Mouse (Mus musculus): ENCODE results near the gene Sf3a3. TPM values are rescaled to one million over a fixed set of nuclear protein-coding genes. Genes with fewer than 3 reads are reported as not detected.

The Sf3a3 gene
- polyA plus RNA-seq, 1 experiment from 2014 or later, result 91.3 TPM

DNA sequence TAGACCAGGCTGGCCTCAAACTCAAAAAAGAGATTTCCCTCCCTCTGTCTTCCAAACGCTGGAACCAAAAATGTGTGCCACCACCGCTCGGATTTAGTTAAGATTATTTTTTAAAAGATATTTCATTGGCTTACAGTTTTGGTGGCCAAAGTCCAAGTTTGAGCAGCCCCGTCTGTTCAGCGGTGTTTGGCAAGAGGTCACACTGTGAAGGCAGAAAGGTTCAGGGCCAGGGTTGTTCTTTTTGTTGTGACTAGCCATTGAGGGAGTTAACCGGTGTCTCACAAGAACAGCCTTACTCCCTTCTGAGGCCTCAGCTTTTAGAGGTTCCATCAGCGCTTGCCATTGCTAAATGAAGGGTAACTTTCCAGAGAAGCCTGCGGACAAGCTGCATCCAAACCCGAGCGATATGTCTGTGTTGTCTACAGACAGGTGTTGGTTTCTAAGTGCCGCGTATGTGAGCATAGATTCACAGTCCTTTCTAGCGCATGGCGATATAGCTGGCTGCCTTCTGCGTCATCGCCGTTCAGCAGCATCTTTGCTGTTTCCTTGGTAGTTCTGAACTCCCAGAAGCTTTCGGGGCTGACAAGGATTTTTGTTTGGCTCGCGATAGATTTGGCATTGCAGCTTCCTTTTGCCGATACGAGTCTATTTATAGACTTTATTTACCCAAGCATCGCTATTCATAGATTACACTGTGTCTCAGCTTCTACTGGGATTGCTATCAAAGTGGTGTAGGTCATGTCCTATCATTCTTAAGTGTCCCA is 51.4 kb downstream of the Sf3a3 start:
- peaks cover 6% of the 10 kb centered on the region; the same call in 1 of the 2 replicates for H3K36me3 ChIP-seq
- no peaks in the 10 kb centered on the region for H3K27me3 ChIP-seq
- ATAC-seq (ENCODE audit: low read depth) (no peak), DNase-seq (no peak)
- H3K4me1 ChIP-seq (replicated peaks), result peaks cover 82% of the 10 kb centered on the region
- H3K9ac ChIP-seq, result peak overlapping the region; percentile 17; the same call in 1 of the 2 replicates
- WGBS (ENCODE audit: insufficient replicate concordance), result 54% methylated on average over 23 of the region's 23 CpGs
- no peak overlapping the region for H3K4me3 ChIP-seq (replicated peaks)
- H3K27ac ChIP-seq, result peak overlapping the region; percentile 63
- peak overlapping the region; percentile 25 for H3K4me2 ChIP-seq
- no peaks in the 10 kb centered on the region for H3K9me3 ChIP-seq (replicated peaks)

- DNase-seq (no peak), ATAC-seq (ENCODE audit: low read depth) (no peak)
- Histone ChIP-seq H3K27me3 (no peaks in the 10 kb centered on the region), H3K27ac (peak overlapping the region; percentile 63), H3K4me3 (replicated peaks) (no peak overlapping the region), H3K9me3 (replicated peaks) (no peaks in the 10 kb centered on the region), H3K9ac (peak overlapping the region; percentile 17; the same call in 1 of the 2 replicates), H3K36me3 (peaks cover 6% of the 10 kb centered on the region; the same call in 1 of the 2 replicates), H3K4me2 (peak overlapping the region; percentile 25), H3K4me1 (replicated peaks) (peaks cover 87% of the 10 kb centered on the region)
- WGBS (ENCODE audit: insufficient replicate concordance), result 29% methylated on average over 2 of the region's 2 CpGs
These were observed 52.0 kb downstream of the Sf3a3 start for GRCm38 (mm10) chr4:124766566-124766940.

- H3K9ac ChIP-seq, result peak overlapping the region; percentile 56
- H3K9me3 ChIP-seq (replicated peaks), result no peaks in the 10 kb centered on the region
- peaks cover 98% of the 10 kb centered on the region for H3K4me1 ChIP-seq (replicated peaks)
- H3K27me3 ChIP-seq, result no peaks in the 10 kb centered on the region
- H3K4me2 ChIP-seq, result peak overlapping the region; percentile 53
- WGBS (ENCODE audit: insufficient replicate concordance), result 21% methylated on average over 13 of the region's 13 CpGs
- peak; percentile 40 for DNase-seq
- ATAC-seq (ENCODE audit: low read depth), result peak; percentile 77
- peak overlapping the region; percentile 84 for H3K27ac ChIP-seq
- H3K4me3 ChIP-seq (replicated peaks), result peak overlapping the region; percentile 28
- 0 out of 2 replicates have a peak, but pooled peaks cover 2% of the 10 kb centered on the region for H3K36me3 ChIP-seq
These were observed 54.5 kb downstream of the Sf3a3 start for GRCm38 (mm10) chr4:124768963-124769591.

GRCm38 (mm10) chr4:124770624-124771023 is 56.0 kb downstream of the Sf3a3 start:
- ATAC-seq (ENCODE audit: low read depth) (no peak), DNase-seq (no peak)
- Histone ChIP-seq H3K4me1 (replicated peaks) (peaks cover 99% of the 10 kb centered on the region), H3K27me3 (no peaks in the 10 kb centered on the region), H3K4me2 (no peak overlapping the region), H3K9me3 (replicated peaks) (no peaks in the 10 kb centered on the region), H3K27ac (peak overlapping the region; percentile 96; the same call in 1 of the 2 replicates), H3K4me3 (replicated peaks) (no peak overlapping the region), H3K9ac (no peak overlapping the region), H3K36me3 (no peaks in the 10 kb centered on the region)
- WGBS (ENCODE audit: insufficient replicate concordance), result 63% methylated on average over 5 of the region's 5 CpGs

GRCm38 (mm10) chr4:124772125-124772524 is 57.5 kb downstream of the Sf3a3 start:
- H3K36me3 ChIP-seq, result peaks cover 9% of the 10 kb centered on the region
- no peaks in the 10 kb centered on the region for H3K9me3 ChIP-seq (replicated peaks)
- H3K4me2 ChIP-seq, result peak overlapping the region; percentile 2; the same call in 1 of the 2 replicates
- no peak overlapping the region for H3K4me3 ChIP-seq (replicated peaks)
- no peak for ATAC-seq (ENCODE audit: low read depth)
- H3K27ac ChIP-seq, result peak overlapping the region; percentile 96
- peak; percentile 28 for DNase-seq
- peak overlapping the region; percentile 18 for H3K9ac ChIP-seq
- H3K4me1 ChIP-seq (replicated peaks), result peaks cover 92% of the 10 kb centered on the region
- H3K27me3 ChIP-seq, result no peaks in the 10 kb centered on the region
- 13% methylated on average over 4 of the region's 4 CpGs for WGBS (ENCODE audit: insufficient replicate concordance)

DNA sequence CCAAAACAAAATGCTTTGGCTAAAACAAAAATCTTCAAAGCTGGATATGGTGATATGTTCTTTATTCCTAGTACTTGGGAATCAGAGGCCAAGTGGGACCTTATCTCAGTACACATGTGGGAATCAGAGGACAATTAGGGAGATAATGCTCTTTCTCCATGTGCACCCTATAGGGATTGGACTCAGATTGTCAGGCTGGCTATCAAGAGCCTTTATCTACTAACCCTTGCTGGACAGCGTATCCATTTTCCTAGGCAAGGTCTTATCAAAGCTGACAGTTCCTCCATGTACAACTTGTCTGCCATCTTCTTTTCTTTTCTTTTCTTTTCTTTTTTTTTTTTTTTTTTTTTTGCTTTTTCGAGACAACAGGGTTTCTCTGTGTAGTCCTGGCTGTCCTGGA is 58.9 kb downstream of the Sf3a3 start:
- peak overlapping the region; percentile 70 for H3K4me2 ChIP-seq
- H3K4me3 ChIP-seq (replicated peaks), result no peak overlapping the region
- peaks cover 79% of the 10 kb centered on the region for H3K4me1 ChIP-seq (replicated peaks)
- no peaks in the 10 kb centered on the region for H3K9me3 ChIP-seq (replicated peaks)
- peaks cover 19% of the 10 kb centered on the region for H3K36me3 ChIP-seq
- DNase-seq, result peak; percentile 25
- H3K9ac ChIP-seq, result no peak overlapping the region
- ATAC-seq (ENCODE audit: low read depth), result no peak
- no peaks in the 10 kb centered on the region for H3K27me3 ChIP-seq
- 22% methylated on average over 2 of the region's 2 CpGs for WGBS (ENCODE audit: insufficient replicate concordance)
- H3K27ac ChIP-seq, result peak overlapping the region; percentile 96

DNA sequence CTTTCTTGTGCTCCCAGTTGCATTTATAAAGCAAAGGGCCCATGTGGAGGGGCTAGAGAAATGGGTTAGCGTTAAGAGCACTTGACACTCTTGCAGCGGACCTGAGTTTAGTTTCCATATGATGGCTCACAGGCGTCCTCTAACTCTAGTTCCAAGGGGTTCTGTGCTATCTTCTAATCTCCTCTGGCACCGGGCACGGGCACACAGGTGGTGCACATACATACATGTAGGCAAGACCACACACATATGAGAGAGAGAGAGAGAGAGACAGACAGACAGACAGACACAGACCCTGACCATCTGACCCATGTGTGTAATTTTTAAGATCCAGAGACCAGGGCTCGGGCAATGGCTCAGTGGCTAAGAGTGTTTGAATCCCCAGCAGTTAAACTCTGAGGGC is 59.4 kb downstream of the Sf3a3 start:
- Histone ChIP-seq H3K36me3 (peaks cover 25% of the 10 kb centered on the region), H3K4me2 (peak overlapping the region; percentile 70), H3K27ac (peak overlapping the region; percentile 96), H3K4me3 (replicated peaks) (peak overlapping the region; percentile 41), H3K9me3 (replicated peaks) (no peaks in the 10 kb centered on the region), H3K4me1 (replicated peaks) (peaks cover 74% of the 10 kb centered on the region), H3K27me3 (no peaks in the 10 kb centered on the region), H3K9ac (peak overlapping the region; percentile 66)
- no peak for DNase-seq
- WGBS (ENCODE audit: insufficient replicate concordance), result 43% methylated on average over 6 of the region's 6 CpGs
- peak; percentile 51 for ATAC-seq (ENCODE audit: low read depth)

DNA sequence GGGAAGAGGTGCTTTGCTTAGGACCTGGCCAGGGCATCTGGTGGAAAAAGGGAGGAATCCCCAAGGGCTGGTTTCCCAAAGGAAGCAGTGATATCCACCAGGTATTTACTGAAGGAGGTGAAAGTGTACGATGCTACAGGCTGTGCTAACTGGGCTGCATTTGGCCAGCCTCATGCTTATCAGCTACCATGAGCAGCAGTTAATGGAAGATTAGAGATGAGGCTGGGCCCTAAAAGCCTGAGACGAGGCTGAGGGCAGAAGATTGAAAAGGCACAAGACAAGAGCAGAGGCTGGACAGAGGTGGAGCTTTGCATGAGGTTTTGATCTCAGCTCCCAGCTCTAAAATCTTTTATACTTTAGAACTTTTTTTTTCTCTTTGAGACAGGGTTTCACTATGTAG is 59.9 kb downstream of the Sf3a3 start:
- H3K27me3 ChIP-seq, result no peaks in the 10 kb centered on the region
- H3K27ac ChIP-seq, result peak overlapping the region; percentile 96
- peak overlapping the region; percentile 41 for H3K4me3 ChIP-seq (replicated peaks)
- DNase-seq (peak; percentile 78), ATAC-seq (ENCODE audit: low read depth) (peak; percentile 97)
- peak overlapping the region; percentile 66 for H3K9ac ChIP-seq
- H3K9me3 ChIP-seq (replicated peaks), result no peaks in the 10 kb centered on the region
- H3K4me1 ChIP-seq (replicated peaks), result peaks cover 69% of the 10 kb centered on the region
- H3K36me3 ChIP-seq, result peaks cover 29% of the 10 kb centered on the region
- peak overlapping the region; percentile 70 for H3K4me2 ChIP-seq
- WGBS (ENCODE audit: insufficient replicate concordance), result 10% methylated on average over 2 of the region's 2 CpGs

DNA sequence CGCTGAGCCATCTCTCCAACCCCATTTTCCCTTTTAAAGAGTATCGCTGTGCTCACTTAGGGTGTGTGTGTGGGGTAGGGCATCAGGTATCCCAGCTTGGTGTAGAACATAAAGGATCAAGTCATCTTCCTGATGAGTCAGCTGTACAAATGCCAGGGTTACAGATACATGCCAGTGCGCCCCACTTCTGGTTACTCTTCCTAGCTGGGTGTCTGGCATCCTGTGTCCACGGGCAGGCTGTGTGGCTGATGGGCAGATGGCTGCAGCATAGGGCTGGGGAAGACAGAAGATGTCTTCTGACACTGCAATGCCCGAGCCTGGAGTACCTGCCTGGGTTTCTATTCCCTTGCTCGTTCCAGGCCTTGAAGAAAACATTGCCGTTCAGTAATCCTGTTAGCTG is 66.8 kb downstream of the Sf3a3 start:
- Histone ChIP-seq H3K36me3 (peaks cover 90% of the 10 kb centered on the region), H3K27ac (no peak overlapping the region), H3K9ac (no peak overlapping the region), H3K4me2 (no peak overlapping the region), H3K27me3 (no peaks in the 10 kb centered on the region), H3K9me3 (replicated peaks) (no peaks in the 10 kb centered on the region), H3K4me1 (replicated peaks) (peaks cover under 1% of the 10 kb centered on the region), H3K4me3 (replicated peaks) (no peak overlapping the region)
- ATAC-seq (ENCODE audit: low read depth), result no peak
- no peak for DNase-seq
- 90% methylated on average over 7 of the region's 7 CpGs for WGBS (ENCODE audit: insufficient replicate concordance)
